Mouse (Mus musculus) lung, embryonic 16.5 days (tissue): Measurements from ENCODE around the gene Nipal3. TPM values are rescaled to one million over a fixed set of nuclear protein-coding genes. Genes with fewer than 3 reads are reported as not detected.
A peak's percentile ranks its signal among the peaks of the same experiment; 100 is the strongest.

Experiments used
- ATAC-seq: fragments of 200-750 bp; cut with Nextera tagmentation; 2 replicates; pipeline ENCODE4 v1.8.0; 2017; ENCODE audit warnings: low read depth, mild to moderate bottlenecking, moderate library complexity
- H3K27ac ChIP-seq: fragments of 300-500 bp; sonication (generic); 2 replicates; pipeline ENCODE4 v1.5.1; 2014; ENCODE audit warnings: mild to moderate bottlenecking, control low read depth, low read length
- H3K27me3 ChIP-seq: fragments of 300-500 bp; sonication (generic); 2 replicates; pipeline ENCODE4 v1.6.1; 2014; ENCODE audit warnings: low read depth, low read length, mixed read lengths; ENCODE audit not compliant: control insufficient read depth, insufficient read depth
- H3K36me3 ChIP-seq: fragments of 300-500 bp; sonication (generic); 2 replicates; pipeline ENCODE4 v1.6.1; 2014; ENCODE audit warnings: low read length; ENCODE audit not compliant: control insufficient read depth, insufficient read depth
- H3K4me1 ChIP-seq: fragments of 300-500 bp; sonication (generic); replicated peaks from 2 replicates; pipeline ENCODE4 v1.6.1; 2014; ENCODE audit warnings: low read length, mixed read lengths; ENCODE audit not compliant: control insufficient read depth, insufficient read depth
- H3K4me2 ChIP-seq: fragments of 300-500 bp; sonication (generic); 2 replicates; pipeline ENCODE4 v1.6.1; 2014; ENCODE audit warnings: low read depth, low read length, control low read depth
- H3K4me3 ChIP-seq: fragments of 300-500 bp; sonication (generic); 2 replicates; pipeline ENCODE4 v1.5.1; 2014; ENCODE audit warnings: mild to moderate bottlenecking, low read length, control low read depth
- H3K9ac ChIP-seq: fragments of 300-500 bp; sonication (generic); 2 replicates; pipeline ENCODE4 v1.6.1; 2014; ENCODE audit warnings: low read length, control low read depth
- H3K9me3 ChIP-seq: fragments of 300-500 bp; sonication (generic); 2 replicates; pipeline ENCODE4 v1.6.1; 2016; ENCODE audit warnings: low read length; ENCODE audit not compliant: control insufficient read depth
- WGBS: fragments of 180-500 bp; shearing (Covaris S2); extraction: QIAGEN DNeasy Blood & Tissue Kit; methylation state at CpG from one replicate; pipeline ENCODE4 v1.1.7; 2014; 5-methylcytosine and 5-hydroxymethylcytosine counted together
- polyA plus RNA-seq: library from polyadenylated mRNA; unstranded; fragments of >200 nt; fragmentation: Nextera tagmentation; extraction: Ambion mirVana; gene quantifications from 2 replicates; pipeline ENCODE4 v1.2.1, GENCODE M21; 2015

The Nipal3 gene
- polyA plus RNA-seq, 1 experiment from 2014 or later = 4.8 TPM

- H3K27me3 ChIP-seq = no peaks in the 10 kb centered on the region
- no peaks in the 10 kb centered on the region for H3K4me1 ChIP-seq
- no peaks in the 10 kb centered on the region for H3K9me3 ChIP-seq
- 89% methylated on average over 21 of the region's 21 CpGs for whole genome bisulfite sequencing
- no peak overlapping the region for H3K9ac ChIP-seq
- no peak overlapping the region for H3K27ac ChIP-seq
- H3K4me2 ChIP-seq = no peak overlapping the region
- no peak overlapping the region for H3K4me3 ChIP-seq
- no peak for ATAC-seq
- peaks cover 8% of the 10 kb centered on the region for H3K36me3 ChIP-seq
Observed at GRCm38 (mm10) chr4:135416367-135416766, 78.5 kb downstream of the Nipal3 start.

DNA sequence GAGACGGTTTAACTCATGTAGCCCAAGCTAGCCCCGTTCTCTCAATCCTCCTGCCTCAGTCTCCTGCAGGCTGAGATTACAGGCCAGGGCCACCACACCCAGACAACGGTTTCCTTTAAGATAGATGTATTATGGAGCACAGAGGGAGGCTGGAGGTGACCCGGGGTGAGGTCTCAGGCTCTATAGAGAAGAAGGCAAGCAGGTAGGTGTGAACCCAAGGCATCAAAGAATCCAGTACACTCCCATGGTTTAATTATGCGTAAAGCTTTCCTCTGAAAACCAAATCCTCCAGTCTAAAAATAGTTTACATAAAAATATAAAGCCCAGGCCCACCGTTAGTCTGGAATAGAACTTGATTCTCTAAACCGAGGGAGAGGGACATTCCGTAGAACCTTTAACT, 81.3 kb downstream of the Nipal3 start:
- Histone ChIP-seq H3K9ac (no peak overlapping the region), H3K4me2 (no peak overlapping the region)

DNA sequence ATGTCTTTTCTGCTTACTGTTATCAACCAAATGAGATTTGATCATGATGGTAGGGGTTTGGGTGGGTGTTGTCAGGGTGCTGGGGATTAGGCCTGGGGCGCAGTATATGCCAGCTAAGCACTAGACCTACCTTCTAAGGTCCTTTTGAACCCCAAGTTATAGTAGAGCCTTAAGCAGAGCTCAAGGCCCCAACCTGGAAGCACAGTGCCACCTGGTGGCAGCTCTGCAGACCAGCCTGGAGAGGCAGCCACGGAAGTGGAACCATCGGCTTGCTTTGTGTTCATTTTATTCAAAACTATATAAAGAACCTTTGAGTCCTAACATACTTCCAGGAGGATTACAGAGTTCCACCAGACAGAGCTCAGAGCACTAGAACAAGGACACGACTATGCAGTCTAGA, 83.2 kb downstream of the Nipal3 start:
- no peak overlapping the region for H3K4me2 ChIP-seq
- no peaks in the 10 kb centered on the region; the same call in 1 of the 2 replicates for H3K9me3 ChIP-seq
- no peak overlapping the region for H3K4me3 ChIP-seq
- H3K4me1 ChIP-seq = no peaks in the 10 kb centered on the region
- ATAC-seq = peak; percentile 43; the same call in 1 of the 2 replicates
- H3K36me3 ChIP-seq = no peaks in the 10 kb centered on the region
- no peak overlapping the region for H3K9ac ChIP-seq
- no peak overlapping the region for H3K27ac ChIP-seq
- no peaks in the 10 kb centered on the region for H3K27me3 ChIP-seq
- WGBS = 31% methylated on average over 4 of the region's 4 CpGs

More for the DNA sequence above, 81.3 kb downstream of the Nipal3 start:
- H3K27me3 ChIP-seq = no peaks in the 10 kb centered on the region
- H3K36me3 ChIP-seq = peaks cover 3% of the 10 kb centered on the region
- no peak for ATAC-seq
- H3K4me3 ChIP-seq = no peak overlapping the region
- H3K9me3 ChIP-seq = no peaks in the 10 kb centered on the region; the same call in 1 of the 2 replicates
- H3K27ac ChIP-seq = no peak overlapping the region
- no peaks in the 10 kb centered on the region for H3K4me1 ChIP-seq
- 71% methylated on average over 8 of the region's 8 CpGs for WGBS

DNA sequence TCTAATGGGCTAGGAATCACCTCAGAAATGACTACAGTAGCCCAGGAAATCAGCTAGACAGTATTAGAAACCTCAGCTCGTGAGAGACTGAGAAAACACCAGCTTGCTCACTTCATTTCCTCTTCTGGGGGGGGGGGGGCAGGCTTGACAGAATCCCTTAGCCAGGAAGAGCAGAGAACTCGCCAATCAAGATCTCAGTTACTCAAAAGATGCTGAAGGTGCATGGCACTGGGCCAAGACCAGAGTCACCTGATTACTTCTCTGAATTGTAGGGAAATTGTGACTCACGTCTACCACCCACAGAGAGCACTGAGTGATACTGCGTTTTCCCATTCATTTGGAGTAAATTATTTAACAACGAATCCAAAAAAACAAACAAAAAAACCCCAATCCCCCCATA, 88.7 kb downstream of the Nipal3 start:
- no peak overlapping the region for H3K27ac ChIP-seq
- no peaks in the 10 kb centered on the region for H3K4me1 ChIP-seq
- H3K9me3 ChIP-seq = no peaks in the 10 kb centered on the region; the same call in 1 of the 2 replicates
- H3K36me3 ChIP-seq = no peaks in the 10 kb centered on the region
- no peak overlapping the region for H3K4me3 ChIP-seq
- ATAC-seq = no peak
- no peaks in the 10 kb centered on the region for H3K27me3 ChIP-seq
- 37% methylated on average over 5 of the region's 5 CpGs for WGBS
- H3K4me2 ChIP-seq = no peak overlapping the region
- H3K9ac ChIP-seq = no peak overlapping the region

DNA sequence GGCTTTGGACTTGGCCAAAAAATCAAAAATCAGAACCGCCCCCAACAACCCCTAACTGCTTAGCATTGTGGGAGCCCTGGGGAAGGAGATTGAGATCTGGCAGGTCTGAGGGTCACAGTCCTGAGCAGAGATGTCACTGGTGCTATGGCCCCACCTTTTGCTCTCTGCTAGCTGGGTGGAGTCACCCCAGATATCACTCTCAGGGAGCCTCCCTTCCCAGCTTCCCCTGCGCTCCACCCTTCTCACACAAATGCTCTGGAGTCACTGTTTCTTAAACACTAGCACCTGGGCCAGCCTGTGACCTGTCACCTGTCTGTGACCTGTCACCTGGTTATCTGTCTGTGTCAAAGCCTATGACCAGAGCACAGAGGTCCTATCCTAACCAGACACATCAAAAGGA, 89.9 kb downstream of the Nipal3 start:
- Histone ChIP-seq H3K4me3 (no peak overlapping the region), H3K27me3 (no peaks in the 10 kb centered on the region), H3K36me3 (no peaks in the 10 kb centered on the region), H3K9me3 (no peaks in the 10 kb centered on the region; the same call in 1 of the 2 replicates), H3K4me1 (no peaks in the 10 kb centered on the region), H3K9ac (no peak overlapping the region), H3K4me2 (no peak overlapping the region), H3K27ac (no peak overlapping the region)
- WGBS = 88% methylated on average over 2 of the region's 2 CpGs
- ATAC-seq = no peak

GRCm38 (mm10) chr4:135404048-135404447, 90.8 kb downstream of the Nipal3 start:
- H3K9ac ChIP-seq = no peak overlapping the region
- H3K4me1 ChIP-seq = peaks cover under 1% of the 10 kb centered on the region; the same call in 1 of the 2 replicates
- H3K4me2 ChIP-seq = no peak overlapping the region
- peaks cover 1% of the 10 kb centered on the region for H3K27me3 ChIP-seq
- WGBS = 59% methylated on average over 10 of the region's 10 CpGs
- H3K4me3 ChIP-seq = no peak overlapping the region
- no peaks in the 10 kb centered on the region for H3K36me3 ChIP-seq
- no peak overlapping the region for H3K27ac ChIP-seq
- ATAC-seq = no peak
- H3K9me3 ChIP-seq = no peaks in the 10 kb centered on the region

- Histone ChIP-seq H3K4me2 (no peak overlapping the region), H3K4me3 (no peak overlapping the region), H3K27me3 (peaks cover 12% of the 10 kb centered on the region), H3K36me3 (no peaks in the 10 kb centered on the region), H3K9me3 (no peaks in the 10 kb centered on the region), H3K27ac (no peak overlapping the region), H3K4me1 (peaks cover 6% of the 10 kb centered on the region; the same call in 1 of the 2 replicates), H3K9ac (no peak overlapping the region)
- no peak for ATAC-seq
- 27% methylated on average over 7 of the region's 7 CpGs for WGBS
Observed at GRCm38 (mm10) chr4:135401881-135402280, 93.0 kb downstream of the Nipal3 start.

GRCm38 (mm10) chr4:135397991-135398390, 96.8 kb downstream of the Nipal3 start, which contains the start of gene Ncmap:
Ncmap (minus strand) TSS chr4:135398227.
- Histone ChIP-seq H3K27ac (no peak within 1 kb of the TSS), H3K36me3 (no peaks in the 10 kb centered on the region), H3K9me3 (no peaks in the 10 kb centered on the region), H3K4me2 (peak within 1 kb of the TSS; percentile 78), H3K27me3 (peaks cover 15% of the 10 kb centered on the region), H3K4me3 (peak within 1 kb of the TSS; percentile 53), H3K9ac (peak within 1 kb of the TSS; percentile 62), H3K4me1 (peaks cover 6% of the 10 kb centered on the region; the same call in 1 of the 2 replicates)
- ATAC-seq = peak; percentile 43; the same call in 1 of the 2 replicates
- under 1% methylated on average over 26 of the region's 29 CpGs for WGBS

- no peak overlapping the region for H3K27ac ChIP-seq
- H3K4me3 ChIP-seq = peak overlapping the region; percentile 53
- H3K36me3 ChIP-seq = no peaks in the 10 kb centered on the region
- H3K9ac ChIP-seq = peak overlapping the region; percentile 62
- peak; percentile 50; the same call in 1 of the 2 replicates for ATAC-seq
- peaks cover 3% of the 10 kb centered on the region; the same call in 1 of the 2 replicates for H3K9me3 ChIP-seq
- H3K4me2 ChIP-seq = peak overlapping the region; percentile 78
- under 1% methylated on average over 16 of the region's 16 CpGs for WGBS
- H3K4me1 ChIP-seq = peaks cover 6% of the 10 kb centered on the region; the same call in 1 of the 2 replicates
- peaks cover 15% of the 10 kb centered on the region for H3K27me3 ChIP-seq
Observed at GRCm38 (mm10) chr4:135397551-135397950, 97.3 kb downstream of the Nipal3 start.
